Mouse (Mus musculus) stomach, embryonic 15.5 days (tissue): ENCODE results near the gene Samt4. TPM values are rescaled to one million over a fixed set of nuclear protein-coding genes. Genes with fewer than 3 reads are reported as not detected.
"Not testable (repeated sequence)": the region's sequence is repeated elsewhere in the genome, so short reads cannot be mapped to it uniquely, and the experiment has no call there.

ENCODE experiments used
- ATAC-seq: fragments of 200-750 bp; cut with Nextera tagmentation; 2 replicates; pipeline ENCODE4 v1.8.0; 2017; ENCODE audit warnings: low read depth, moderate number of reproducible peaks, moderate TSS enrichment; ENCODE audit not compliant: insufficient read depth, low FRiP score
- H3K27ac ChIP-seq: fragments of 300-500 bp; sonication (generic); 2 replicates; pipeline ENCODE4 v1.5.1; 2015; ENCODE audit warnings: mild to moderate bottlenecking, inconsistent platforms
- H3K27me3 ChIP-seq: fragments of 300-500 bp; sonication (generic); replicated peaks from 2 replicates; pipeline ENCODE4 v1.6.1; 2015; ENCODE audit warnings: inconsistent platforms
- H3K36me3 ChIP-seq: fragments of 300-500 bp; sonication (generic); 2 replicates; pipeline ENCODE4 v1.6.1; 2015; ENCODE audit warnings: inconsistent platforms
- H3K4me1 ChIP-seq: fragments of 300-500 bp; sonication (generic); 2 replicates; pipeline ENCODE4 v1.6.1; 2015; ENCODE audit warnings: inconsistent platforms
- H3K4me2 ChIP-seq: fragments of 300-500 bp; sonication (generic); 2 replicates; pipeline ENCODE4 v1.6.1; 2015; ENCODE audit warnings: mild to moderate bottlenecking, inconsistent platforms
- H3K4me3 ChIP-seq: fragments of 300-500 bp; sonication (generic); replicated peaks from 2 replicates; pipeline ENCODE4 v1.5.1; 2015; ENCODE audit warnings: inconsistent platforms
- H3K9ac ChIP-seq: fragments of 300-500 bp; sonication (generic); 2 replicates; pipeline ENCODE4 v1.6.1; 2015; ENCODE audit warnings: inconsistent platforms
- H3K9me3 ChIP-seq: fragments of 300-500 bp; sonication (generic); 2 replicates; pipeline ENCODE4 v1.6.1; 2016; ENCODE audit warnings: inconsistent platforms
- WGBS: fragments of 180-500 bp; shearing (Covaris S2); methylation state at CpG from one replicate; pipeline ENCODE4 v1.1.7; 2015; 5-methylcytosine and 5-hydroxymethylcytosine counted together
- polyA plus RNA-seq: library from polyadenylated mRNA; unstranded; fragments of >200 nt; fragmentation: Nextera tagmentation; extraction: Ambion mirVana; gene quantifications from 2 replicates; pipeline ENCODE4 v1.2.1, GENCODE M21; 2015

Gene Samt4
- not detected in 2 replicates for polyA plus RNA-seq

- no peaks in the 10 kb centered on the region for H3K36me3 ChIP-seq
- H3K27me3 ChIP-seq = no peaks in the 10 kb centered on the region
- no peaks in the 10 kb centered on the region for H3K9me3 ChIP-seq
- H3K27ac ChIP-seq = no peak within 1 kb of the TSS
- H3K4me2 ChIP-seq = no peak within 1 kb of the TSS
- no peak within 1 kb of the TSS for H3K4me3 ChIP-seq
- H3K4me1 ChIP-seq = no peaks in the 10 kb centered on the region
- no peak within 1 kb of the TSS for H3K9ac ChIP-seq
- ATAC-seq = no peak
Observed at GRCm38 (mm10) chrX:154481702-154482101, at the start of gene Samt4. Samt4 (plus strand) TSS chrX:154482002.

GRCm38 (mm10) chrX:154443696-154444095 lies 38.1 kb upstream of the Samt4 start:
- H3K27ac ChIP-seq, H3K4me3 ChIP-seq, H3K4me2 ChIP-seq, H3K9me3 ChIP-seq, ATAC-seq, H3K9ac ChIP-seq, H3K36me3 ChIP-seq, H3K4me1 ChIP-seq, H3K27me3 ChIP-seq: not testable (repeated sequence)

GRCm38 (mm10) chrX:154468386-154468785 lies 13.4 kb upstream of the Samt4 start:
- not testable (repeated sequence) for H3K27me3 ChIP-seq, H3K36me3 ChIP-seq, H3K4me3 ChIP-seq, ATAC-seq, H3K4me1 ChIP-seq, H3K4me2 ChIP-seq, H3K9ac ChIP-seq, H3K9me3 ChIP-seq, H3K27ac ChIP-seq
- 54% methylated on average over 3 of the region's 3 CpGs for WGBS

Other genes starting within 250 kb of the Samt4 start
- gene 4930524N10Rik, start 138.6 kb upstream of the Samt4 start, polyA plus RNA-seq = not detected in 2 replicates
- gene Samt2, start 97.4 kb downstream of the Samt4 start, polyA plus RNA-seq = not detected in 2 replicates